Mouse (Mus musculus) ES-E14 (cell line): ENCODE measurements at regions not wholly inside any gene's neighbourhood (a gene's known extent, or its start where the extent isn't known, plus 50 kb on each side); places are given as distances from the start of the nearest gene placed in this dataset.

Experiments used
- DNase-seq: peaks from one replicate; pipeline ENCODE4 v3.0.0-alpha.2; 2013; ENCODE audit warnings: low read depth, low spot score
- H3K27ac ChIP-seq: 2 replicates; pipeline ENCODE4 v1.5.1; 2012; ENCODE audit warnings: low read depth, mild to moderate bottlenecking, low read length, moderate library complexity, mixed read lengths; ENCODE audit not compliant: poor library complexity, insufficient read depth, severe bottlenecking
- H3K36me3 ChIP-seq: 2 replicates; pipeline ENCODE4 v1.6.1; 2012; ENCODE audit warnings: mild to moderate bottlenecking, low read length, moderate library complexity, mixed read lengths; ENCODE audit not compliant: control insufficient read depth, poor library complexity, insufficient read depth, severe bottlenecking
- H3K4me1 ChIP-seq, 2 experiments: fragments of 150-350 bp in 1 of 2; sonication (generic) in 1 of 2; 2 replicates each; pipeline ENCODE4 v1.6.1; 2012; ENCODE audit warnings: low read length in 2 of 2, mild to moderate bottlenecking in 1 of 2, mixed read lengths in 1 of 2; ENCODE audit not compliant: control insufficient read depth in 2 of 2, insufficient read depth in 2 of 2, poor library complexity in 1 of 2
- H3K4me3 ChIP-seq, 2 experiments: fragments of 150-350 bp in 1 of 2; sonication (generic) in 1 of 2; 2 replicates each; pipeline ENCODE4 v1.5.1; 2012; ENCODE audit warnings: low read length in 2 of 2, low read depth in 1 of 2, mild to moderate bottlenecking in 1 of 2, mixed read lengths in 1 of 2; ENCODE audit not compliant: insufficient read depth in 1 of 2, poor library complexity in 1 of 2, severe bottlenecking in 1 of 2
- H3K9ac ChIP-seq: 2 replicates; pipeline ENCODE4 v1.6.1; 2012; ENCODE audit warnings: low read depth, mild to moderate bottlenecking, low read length, mixed read lengths; ENCODE audit not compliant: poor library complexity, insufficient read depth, severe bottlenecking
- H3K9me3 ChIP-seq: fragments of 150-350 bp; sonication (generic); 2 replicates; pipeline ENCODE4 v1.6.1; 2012; ENCODE audit warnings: low read depth, mild to moderate bottlenecking, low read length; ENCODE audit not compliant: control insufficient read depth, insufficient read depth
- CHD2 ChIP-seq: IDR thresholded peaks from 2 replicates; pipeline ENCODE4 v1.6.1; 2014; ENCODE audit warnings: mild to moderate bottlenecking, low read depth, low read length, inconsistent platforms
- HCFC1 ChIP-seq: IDR thresholded peaks from 2 replicates; pipeline ENCODE4 v1.6.1; 2012; ENCODE audit warnings: low read length, inconsistent platforms, borderline replicate concordance; ENCODE audit not compliant: insufficient read depth
- MAFK ChIP-seq: IDR thresholded peaks from 2 replicates; pipeline ENCODE4 v1.6.1; 2014; ENCODE audit warnings: mild to moderate bottlenecking, low read depth, low read length, inconsistent platforms; ENCODE audit not compliant: insufficient read depth
- ZC3H11A ChIP-seq: IDR thresholded peaks from 2 replicates; pipeline ENCODE4 v1.6.1; 2012; ENCODE audit warnings: low read depth, mild to moderate bottlenecking, inconsistent platforms, low read length, borderline replicate concordance
- ZNF384 ChIP-seq: IDR thresholded peaks from 2 replicates; pipeline ENCODE4 v1.6.1; 2012; ENCODE audit warnings: low read depth, low read length, inconsistent platforms
- in situ Hi-C, 2 experiments: fragments of 600-800 bp; cut with MboI; formaldehyde crosslinking; loops; one replicate each; pipeline ENCODE4 v1.15.1; 2025; ENCODE audit warnings: low sequenced_read_pairs in 2 of 2, inconsistent platforms in 1 of 2; ENCODE audit not compliant: unreplicated experiment in 2 of 2

GRCm38 (mm10) chr3:42205640-42206039 lies 463.2 kb downstream of the D3Ertd751e start:
- H3K27ac ChIP-seq, result no peak overlapping the region
- DNase-seq, result no peak
- H3K4me3 ChIP-seq, result no peak overlapping the region
- H3K36me3 ChIP-seq, result no peaks in the 10 kb centered on the region
- TF ChIP-seq MAFK, result no peak
- no peak for TF ChIP-seq HCFC1
- no peak for TF ChIP-seq ZNF384
- TF ChIP-seq ZC3H11A, result no peak
- no peaks in the 10 kb centered on the region for H3K9me3 ChIP-seq
- H3K9ac ChIP-seq, result no peak overlapping the region
- in situ Hi-C loops, result no loop called here
- H3K4me1 ChIP-seq, result no peaks in the 10 kb centered on the region

DNA sequence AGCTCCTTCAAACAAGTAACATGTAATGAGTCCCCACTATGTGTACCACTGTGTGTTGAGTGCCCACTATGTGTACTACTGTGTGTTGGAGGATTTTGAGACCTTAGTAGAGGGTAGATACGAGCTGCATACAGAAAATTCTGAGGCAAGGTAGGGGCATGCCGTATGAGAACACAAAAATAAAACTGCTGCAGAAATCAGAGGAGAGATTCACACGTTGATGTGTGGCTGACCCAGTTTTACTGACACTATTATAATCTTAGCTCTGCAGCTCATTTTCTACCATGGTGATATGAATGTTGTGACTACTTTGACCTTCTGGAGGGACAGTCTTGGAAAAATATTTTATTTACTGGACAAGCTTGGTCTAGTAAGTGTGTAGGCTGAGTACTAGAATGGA lies 469.0 kb downstream of the D3Ertd751e start:
- H3K4me3 ChIP-seq, result no peak overlapping the region
- TF ChIP-seq ZNF384 (no peak), CHD2 (no peak), ZC3H11A (no peak), MAFK (no peak), HCFC1 (no peak)
- no peak overlapping the region for H3K27ac ChIP-seq
- H3K36me3 ChIP-seq, result no peaks in the 10 kb centered on the region
- H3K9me3 ChIP-seq, result no peaks in the 10 kb centered on the region
- in situ Hi-C loops, result no loop called here
- no peak overlapping the region for H3K9ac ChIP-seq
- no peak for DNase-seq
- no peaks in the 10 kb centered on the region for H3K4me1 ChIP-seq

DNA sequence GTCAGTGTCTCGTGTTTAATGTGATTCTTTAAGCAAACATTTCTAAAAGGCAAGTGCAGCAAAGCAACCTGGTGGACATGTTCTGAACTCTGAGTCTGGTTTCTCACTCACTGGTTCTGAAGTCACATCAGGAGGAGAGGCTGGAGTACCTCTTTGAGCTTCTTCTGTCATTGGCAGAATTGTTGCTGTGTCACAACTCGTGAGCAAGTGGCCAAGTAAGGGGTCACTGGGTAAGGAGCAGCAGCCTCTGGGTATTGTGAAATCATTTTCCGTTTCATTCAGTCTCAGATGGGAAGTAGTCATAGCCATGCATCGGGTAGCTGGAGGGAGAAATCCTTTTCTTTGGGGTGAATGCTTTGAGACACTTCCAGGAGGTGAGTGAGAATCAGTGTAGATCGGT lies 470.0 kb downstream of the D3Ertd751e start:
- H3K36me3 ChIP-seq, result no peaks in the 10 kb centered on the region
- DNase-seq, result no peak
- H3K9ac ChIP-seq, result no peak overlapping the region
- H3K27ac ChIP-seq, result no peak overlapping the region
- no peaks in the 10 kb centered on the region for H3K9me3 ChIP-seq
- TF ChIP-seq HCFC1 (no peak), MAFK (no peak)
- no peak overlapping the region for H3K4me3 ChIP-seq
- in situ Hi-C loops, result no loop called here
- H3K4me1 ChIP-seq, result no peaks in the 10 kb centered on the region

DNA sequence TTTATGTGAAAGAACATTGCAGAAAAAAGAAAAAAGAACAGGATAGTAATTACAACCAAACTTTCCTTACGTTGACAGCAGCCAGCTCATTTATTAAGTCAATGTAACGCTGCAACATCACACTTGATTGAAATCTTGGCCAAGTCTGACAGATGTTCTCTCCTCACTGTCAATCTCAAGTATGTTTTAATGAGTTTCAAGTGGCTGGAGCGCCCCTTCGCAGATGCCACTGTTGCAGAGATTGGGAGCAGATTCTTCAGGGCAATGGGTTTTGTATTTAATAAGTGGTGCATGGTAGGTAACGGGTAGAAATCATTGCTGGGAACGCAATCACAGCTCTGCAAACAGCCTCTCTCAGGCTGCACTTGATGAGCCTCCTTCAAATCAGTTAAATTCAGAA lies 470.8 kb downstream of the D3Ertd751e start:
- no peak for DNase-seq
- H3K9ac ChIP-seq, result no peak overlapping the region
- H3K4me3 ChIP-seq, result no peak overlapping the region
- H3K9me3 ChIP-seq, result no peaks in the 10 kb centered on the region
- no peaks in the 10 kb centered on the region for H3K36me3 ChIP-seq
- H3K27ac ChIP-seq, result no peak overlapping the region
- in situ Hi-C loops, result no loop called here
- TF ChIP-seq CHD2, result no peak
- TF ChIP-seq ZNF384, result no peak
- no peak for TF ChIP-seq HCFC1
- no peak for TF ChIP-seq ZC3H11A
- no peak for TF ChIP-seq MAFK
- H3K4me1 ChIP-seq, result no peaks in the 10 kb centered on the region

DNA sequence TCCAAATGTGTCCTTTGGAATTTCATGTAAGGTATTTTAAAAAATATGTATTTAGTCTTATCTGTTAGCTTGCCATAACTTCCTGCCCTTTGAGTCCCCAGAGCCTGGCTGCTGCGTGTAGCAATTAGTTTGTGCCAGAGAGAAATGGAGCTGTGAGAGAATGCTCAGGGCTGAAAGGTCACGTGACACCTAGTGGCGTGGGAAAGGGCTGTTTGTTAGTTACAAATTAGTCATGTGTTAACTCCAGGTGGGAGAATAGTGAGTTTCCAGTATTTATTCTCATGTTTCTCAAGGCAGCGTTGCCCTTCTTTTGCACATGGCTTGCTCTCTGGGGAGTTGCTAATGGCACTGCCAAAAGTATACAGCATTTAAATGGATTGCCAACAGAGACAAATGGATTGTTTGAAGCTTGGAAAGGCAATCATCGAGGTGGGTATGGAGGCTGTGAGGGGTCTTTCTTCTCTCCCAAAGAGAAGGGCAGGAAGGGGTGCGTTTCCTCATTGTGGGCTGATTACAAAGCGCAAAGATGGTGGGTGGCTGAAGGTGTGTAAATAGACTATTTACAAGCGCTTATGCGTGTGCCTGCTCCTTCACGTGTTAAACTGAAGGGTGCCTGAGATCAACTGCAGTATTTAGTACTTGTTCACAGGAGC lies 472.3 kb downstream of the D3Ertd751e start:
- Histone ChIP-seq H3K9me3 (no peaks in the 10 kb centered on the region), H3K27ac (no peak overlapping the region), H3K36me3 (no peaks in the 10 kb centered on the region), H3K9ac (no peak overlapping the region), H3K4me1 (no peaks in the 10 kb centered on the region), H3K4me3 (no peak overlapping the region)
- DNase-seq, result no peak
- TF ChIP-seq ZC3H11A (no peak), CHD2 (no peak), HCFC1 (no peak), MAFK (no peak), ZNF384 (no peak)
- in situ Hi-C loops, result no loop called here
